Mouse (Mus musculus) cortical plate, adult 2 months (tissue): ENCODE data around the gene Ubqln4.
A peak's percentile ranks its signal among the peaks of the same experiment; 100 is the strongest.

Experiments
- CTCF ChIP-seq: fragments of 200-500 bp; IDR thresholded peaks from 2 replicates; pipeline ENCODE4 v1.5.1; 2011; ENCODE audit warnings: mild to moderate bottlenecking, control low read depth, low read length; ENCODE audit not compliant: insufficient read depth; ENCODE audit errors: extremely low read depth
- POLR2A ChIP-seq: fragments of 200-500 bp; IDR thresholded peaks from 2 replicates; pipeline ENCODE4 v1.6.1; 2011; ENCODE audit warnings: mild to moderate bottlenecking, low read length, control low read depth; ENCODE audit not compliant: insufficient read depth; ENCODE audit errors: extremely low read depth

DNA sequence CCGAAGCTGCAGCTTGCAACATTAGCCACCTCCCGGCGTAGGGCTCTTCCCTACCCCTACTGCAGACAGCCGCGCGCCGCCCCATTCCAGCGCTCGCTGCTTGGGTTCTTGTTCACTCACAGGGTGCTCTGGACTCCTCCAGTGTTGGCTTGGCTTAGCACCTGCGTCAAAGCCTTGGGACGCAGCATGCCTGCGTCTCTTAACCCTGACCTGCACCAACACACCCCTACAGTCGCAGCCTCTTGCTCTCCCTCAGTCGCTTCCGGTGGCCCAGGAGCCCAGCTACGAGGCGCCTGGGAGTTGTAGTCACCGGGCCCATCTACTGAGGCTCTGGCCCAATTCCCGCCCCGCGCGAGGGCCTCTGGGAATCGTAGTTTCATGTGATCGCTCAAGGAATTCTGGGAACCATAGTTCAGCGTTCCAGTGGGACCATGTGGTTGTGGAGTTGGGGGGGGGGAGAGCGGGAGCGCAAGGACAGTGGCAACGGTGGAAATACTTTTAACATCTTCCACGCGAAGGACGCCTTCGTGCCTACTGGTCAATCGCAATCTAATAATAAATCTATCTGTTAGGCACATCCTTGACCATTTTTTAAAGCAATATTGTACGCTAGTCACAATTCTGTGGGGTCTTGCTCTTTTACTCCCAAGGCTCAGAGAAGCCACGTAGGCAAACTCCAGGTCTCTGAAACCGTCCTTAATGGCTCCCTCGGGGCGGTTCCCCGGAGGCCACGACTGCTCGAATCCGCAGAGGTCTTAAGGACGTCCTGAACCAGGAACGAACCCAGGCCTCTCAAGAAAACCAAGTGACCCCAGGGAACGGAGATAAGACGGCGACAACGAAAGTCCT is 658 bp upstream of the Ubqln4 start, which contains the start of gene Lamtor2:
- peak; percentile 85 for TF ChIP-seq POLR2A
- no peak for TF ChIP-seq CTCF
